Mouse (Mus musculus) heart, adult 8-10 months (tissue): ENCODE results near the gene Rft1. TPM values are rescaled to one million over a fixed set of nuclear protein-coding genes. Genes with fewer than 3 reads are reported as not detected.
"Not testable (repeated sequence)": the region's sequence is repeated elsewhere in the genome, so short reads cannot be mapped to it uniquely, and the experiment has no call there.

Experiments
- DNase-seq: peaks from one replicate; pipeline ENCODE4 v3.0.0; 2022; ENCODE audit warnings: low spot score
- total RNA-seq, 4 experiments: library from RNA; stranded (reverse); gene quantifications; 2 replicates each; pipeline ENCODE4 v1.2.4; 2022

Gene Rft1
- total RNA-seq, 4 experiments from 2014 or later = 6.6 to 8.0 (median 7.4) TPM

- DNase-seq = no peak
Measured at GRCm38 (mm10) chr14:30671095-30671985, 17.2 kb downstream of the Rft1 start.

GRCm38 (mm10) chr14:30671986-30672312, 17.8 kb downstream of the Rft1 start:
- DNase-seq = peak; percentile 90

DNA sequence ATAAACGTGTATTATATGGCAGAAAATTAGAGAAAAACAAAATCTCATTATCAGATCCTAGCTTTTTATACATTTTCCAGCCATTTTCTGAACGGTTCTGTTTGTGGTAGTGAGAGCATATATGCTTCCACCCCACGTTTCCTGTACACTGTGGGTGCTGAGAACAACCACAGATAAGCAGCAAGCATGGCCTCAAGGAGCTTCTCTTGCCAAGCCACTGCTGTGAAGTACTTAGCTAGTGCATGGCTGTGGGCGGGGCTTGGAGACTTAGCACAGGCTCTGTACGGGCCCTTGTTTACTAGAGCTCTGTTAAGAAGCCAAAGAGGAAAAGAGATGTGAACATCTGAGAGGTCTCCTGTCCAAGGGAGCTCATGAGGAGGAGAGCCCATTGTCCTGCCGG, 20.8 kb downstream of the Rft1 start:
- no peak for DNase-seq

- no peak for DNase-seq
Measured at GRCm38 (mm10) chr14:30682131-30682530, 28.0 kb downstream of the Rft1 start.

- DNase-seq = no peak
Measured at GRCm38 (mm10) chr14:30690685-30691084, 36.5 kb downstream of the Rft1 start.

- no peak for DNase-seq
Measured at GRCm38 (mm10) chr14:30692439-30692838, 38.3 kb downstream of the Rft1 start.

- no peak for DNase-seq
Measured at GRCm38 (mm10) chr14:30694786-30695185, 40.6 kb downstream of the Rft1 start.

- DNase-seq = peak; percentile 67
Measured at GRCm38 (mm10) chr14:30695609-30696008, 41.4 kb downstream of the Rft1 start.

DNA sequence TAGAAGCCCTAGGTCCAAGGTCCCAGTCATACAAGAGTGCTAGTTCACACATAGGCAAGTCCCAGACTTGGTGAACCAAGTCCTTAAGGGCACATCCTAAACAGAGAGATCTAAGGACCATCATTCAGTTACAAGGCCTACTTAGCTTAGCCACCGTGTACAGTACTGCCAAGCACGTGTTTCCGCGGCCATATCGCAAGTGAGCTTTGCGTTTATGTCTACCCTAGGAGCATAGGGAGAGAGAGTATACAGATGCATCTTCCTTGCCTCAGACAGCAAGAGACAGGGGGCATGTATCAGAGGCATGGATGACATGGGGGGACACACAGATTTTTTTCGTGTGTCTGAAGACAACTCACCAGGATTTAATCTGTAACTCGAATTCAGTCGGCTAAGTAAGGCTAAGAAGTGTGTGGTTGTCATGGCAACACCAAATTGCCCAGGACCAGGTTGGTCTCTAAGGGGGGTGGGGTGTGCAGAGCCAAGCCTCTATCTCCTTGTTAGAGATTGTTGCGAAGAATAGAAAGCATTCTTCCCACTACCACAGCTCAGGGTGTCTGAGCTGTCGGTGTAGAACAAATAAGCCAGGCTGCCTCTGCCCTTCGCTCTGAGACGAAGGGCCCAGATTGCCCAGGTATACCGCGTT, 43.4 kb downstream of the Rft1 start:
- DNase-seq = no peak

DNA sequence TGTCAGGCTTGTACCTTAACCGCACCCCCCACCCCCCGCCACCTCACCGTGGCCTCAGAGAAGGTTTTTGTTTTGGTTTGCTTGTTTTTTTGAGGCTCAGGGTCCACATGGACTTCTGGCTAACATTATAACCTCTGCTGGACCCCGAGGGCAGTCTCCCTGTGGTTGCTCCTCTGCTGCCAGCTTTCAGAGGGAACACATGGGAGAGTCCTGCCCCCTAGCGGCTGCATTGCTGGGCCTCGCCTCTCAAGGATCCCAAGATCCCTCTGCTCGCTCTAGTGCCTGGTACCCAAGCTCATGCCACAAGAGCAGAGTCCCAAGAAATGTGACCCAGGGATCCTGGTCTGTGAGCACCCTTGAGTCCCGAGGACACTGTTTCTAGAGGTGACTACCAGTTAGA, 45.5 kb downstream of the Rft1 start:
- DNase-seq = no peak

DNA sequence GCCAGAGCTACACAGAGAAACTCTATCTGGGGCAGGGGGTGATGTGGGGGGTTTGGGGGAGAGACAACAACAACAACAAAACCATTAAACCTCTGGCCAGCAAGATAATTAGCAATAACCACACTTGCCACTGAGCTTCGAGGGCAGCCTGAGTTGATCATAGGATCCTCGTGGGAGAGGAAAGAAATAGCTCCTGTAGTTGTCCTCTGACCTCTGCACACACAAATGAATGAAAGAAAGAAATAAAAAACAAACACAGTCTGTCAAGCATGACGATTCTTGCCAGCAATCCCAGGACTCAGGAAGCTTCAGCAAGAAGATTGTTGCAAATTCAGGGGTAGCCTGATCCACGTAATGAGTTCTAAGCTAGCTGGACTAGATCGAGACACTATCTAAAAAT, 48.4 kb downstream of the Rft1 start:
- no peak for DNase-seq

GRCm38 (mm10) chr14:30703079-30703478, 48.9 kb downstream of the Rft1 start:
- no peak for DNase-seq

GRCm38 (mm10) chr14:30704098-30704855, 50.1 kb downstream of the Rft1 start:
- DNase-seq = no peak

DNA sequence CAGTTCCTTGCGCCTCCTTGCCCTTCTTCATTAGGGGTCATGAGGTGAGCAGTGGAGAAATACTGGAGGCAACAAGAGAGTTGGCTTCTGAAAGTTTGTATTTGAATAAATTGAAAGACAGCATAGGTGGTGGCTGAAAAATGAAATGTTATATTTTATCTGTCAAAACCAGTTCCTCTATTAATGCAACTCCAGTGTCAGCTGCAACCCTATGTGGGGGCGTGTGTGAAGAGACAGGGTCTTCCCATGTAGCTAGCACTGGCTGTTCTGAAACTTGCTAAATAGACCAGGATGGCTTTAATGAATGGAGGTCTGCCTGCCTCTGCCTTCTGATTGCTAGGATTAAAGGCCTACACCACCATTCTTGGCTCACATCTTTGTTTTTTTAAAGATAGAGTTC, 57.7 kb downstream of the Rft1 start:
- DNase-seq = no peak

GRCm38 (mm10) chr14:30713769-30714168, 59.6 kb downstream of the Rft1 start:
- no peak for DNase-seq

- no peak for DNase-seq
Measured at GRCm38 (mm10) chr14:30714799-30715617, 60.8 kb downstream of the Rft1 start, which contains the start of gene Sfmbt1. Gene Sfmbt1, plus strand, starts transcription at chr14:30714849.

DNA sequence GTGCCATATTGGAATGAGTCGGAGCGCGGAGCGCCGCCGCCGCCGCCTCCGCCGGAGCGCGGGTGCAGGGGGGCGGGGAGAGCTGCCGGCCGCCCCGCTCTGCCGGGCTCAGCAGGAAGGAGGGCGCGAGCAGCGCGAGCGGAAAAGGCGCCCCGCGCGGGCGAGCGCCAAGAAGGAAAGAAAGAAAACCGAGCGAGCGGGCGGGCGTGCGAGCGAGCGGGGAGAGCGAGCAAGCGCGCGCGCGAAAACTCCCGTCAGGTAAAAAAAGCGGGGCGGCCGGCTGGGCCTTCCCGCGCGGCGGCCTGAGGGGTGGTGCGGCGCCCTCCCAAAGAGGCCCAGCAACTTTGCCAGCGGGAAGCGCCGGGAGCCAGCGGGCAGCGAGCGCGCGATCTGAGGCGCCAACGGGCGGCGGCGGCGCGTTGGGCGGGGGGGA, 61.5 kb downstream of the Rft1 start:
- peak; percentile 63 for DNase-seq

GRCm38 (mm10) chr14:30716051-30716952, 62.1 kb downstream of the Rft1 start:
- peak; percentile 33 for DNase-seq

DNA sequence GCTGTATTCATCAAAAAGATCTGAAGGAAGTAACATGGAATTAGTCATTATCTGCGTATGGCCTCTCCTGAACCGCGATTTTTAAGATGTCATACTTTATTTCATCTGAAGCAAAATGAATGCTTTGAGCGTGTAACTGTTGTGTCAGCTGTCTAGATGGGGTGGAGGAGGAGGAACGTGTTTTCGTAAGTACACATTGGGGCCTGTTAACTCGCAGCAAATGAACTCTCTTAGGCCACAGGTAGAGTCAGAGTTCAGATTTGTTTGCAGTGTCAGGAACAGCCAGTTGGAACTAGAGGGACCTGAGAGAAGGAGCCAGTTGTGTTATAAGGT, 62.8 kb downstream of the Rft1 start:
- no peak for DNase-seq

- not testable (repeated sequence) for DNase-seq
Measured at GRCm38 (mm10) chr14:30718696-30719095, 64.5 kb downstream of the Rft1 start.
